Mouse (Mus musculus) testis, adult 2 months (tissue): ENCODE measurements around the gene Foxp1. TPM values are rescaled to one million over a fixed set of nuclear protein-coding genes. Genes with fewer than 3 reads are reported as not detected.

Source experiments
- H3K27ac ChIP-seq: fragments of 200-500 bp; 2 replicates; pipeline ENCODE4 v1.5.1; 2012; ENCODE audit warnings: low read depth, low read length; ENCODE audit not compliant: control insufficient read depth, insufficient read depth
- H3K27me3 ChIP-seq: fragments of 200-500 bp; 2 replicates; pipeline ENCODE4 v1.6.1; 2012; ENCODE audit warnings: mild to moderate bottlenecking, low read length, moderate library complexity; ENCODE audit not compliant: control insufficient read depth, insufficient read depth
- H3K36me3 ChIP-seq: fragments of 200-500 bp; 2 replicates; pipeline ENCODE4 v1.6.1; 2012; ENCODE audit warnings: mild to moderate bottlenecking, low read length; ENCODE audit not compliant: control insufficient read depth, insufficient read depth
- H3K4me1 ChIP-seq: fragments of 200-500 bp; 2 replicates; pipeline ENCODE4 v1.6.1; 2012; ENCODE audit warnings: low read length; ENCODE audit not compliant: control insufficient read depth, insufficient read depth
- H3K4me3 ChIP-seq: fragments of 200-500 bp; 2 replicates; pipeline ENCODE4 v1.5.1; 2012; ENCODE audit warnings: low read depth, mild to moderate bottlenecking, low read length, moderate library complexity, mixed read lengths; ENCODE audit not compliant: control insufficient read depth
- CTCF ChIP-seq: fragments of 200-500 bp; IDR thresholded peaks from 2 replicates; pipeline ENCODE4 v1.5.1; 2012; ENCODE audit warnings: low read depth, mild to moderate bottlenecking, inconsistent platforms, low read length, moderate library complexity; ENCODE audit not compliant: control insufficient read depth, insufficient read depth, insufficient replicate concordance
- POLR2A ChIP-seq: fragments of 200-500 bp; IDR thresholded peaks from 2 replicates; pipeline ENCODE4 v1.6.1; 2012; ENCODE audit warnings: low read depth, mild to moderate bottlenecking, inconsistent platforms, low read length, moderate library complexity; ENCODE audit not compliant: control insufficient read depth
- polyA plus RNA-seq: library from polyadenylated mRNA; depleted of rRNA; stranded (reverse); fragments of >200 nt; gene quantifications from 2 replicates; pipeline ENCODE4 v1.2.3, GENCODE M21; 2012

The Foxp1 gene
- polyA plus RNA-seq, 1 experiment = 34.8 TPM

DNA sequence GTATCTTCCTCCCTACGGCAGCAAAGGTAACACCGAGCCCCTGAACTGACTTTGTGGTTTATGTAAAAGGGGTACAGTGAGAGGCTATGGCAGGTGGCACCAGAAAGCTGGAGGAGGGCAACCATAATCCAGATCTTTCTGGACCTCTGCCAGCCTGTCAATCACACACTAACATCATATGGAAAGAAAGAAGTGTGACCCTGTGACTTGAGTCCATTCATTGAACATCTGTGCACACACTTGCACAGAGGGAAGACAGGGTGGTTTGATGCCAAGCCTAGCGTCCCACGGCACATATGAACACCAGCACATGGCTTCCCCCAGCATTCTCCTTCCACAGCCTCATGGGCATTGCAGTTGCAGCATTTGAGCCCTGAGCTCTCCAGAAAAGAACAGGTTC is 58.1 kb downstream of the Foxp1 start:
- Histone ChIP-seq H3K36me3 (no peaks in the 10 kb centered on the region), H3K4me1 (no peaks in the 10 kb centered on the region), H3K4me3 (no peak overlapping the region), H3K27me3 (no peaks in the 10 kb centered on the region), H3K27ac (no peak overlapping the region)
- TF ChIP-seq POLR2A (no peak), CTCF (no peak)

DNA sequence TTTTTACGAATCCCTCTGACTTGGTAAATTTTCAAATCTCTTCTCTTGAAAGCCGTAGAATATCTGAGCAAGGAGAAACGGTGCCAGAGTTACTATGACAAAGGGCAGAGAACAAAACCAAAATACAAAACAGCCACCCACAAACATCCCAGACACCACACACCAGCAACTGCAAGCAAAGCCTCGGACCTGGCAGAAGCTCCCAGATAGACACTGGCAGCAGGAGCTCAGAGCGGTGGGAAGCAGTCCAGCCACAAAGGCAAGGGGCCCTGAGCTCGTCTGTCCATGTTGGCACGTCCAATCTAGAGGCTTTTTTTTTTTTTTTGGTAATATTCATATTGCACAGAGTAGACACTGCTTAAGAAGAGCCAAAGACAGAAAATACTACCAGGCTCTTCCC is 58.6 kb downstream of the Foxp1 start:
- TF ChIP-seq POLR2A (no peak), CTCF (no peak)
- no peaks in the 10 kb centered on the region for H3K4me1 ChIP-seq
- H3K4me3 ChIP-seq = no peak overlapping the region
- no peaks in the 10 kb centered on the region for H3K27me3 ChIP-seq
- no peaks in the 10 kb centered on the region for H3K36me3 ChIP-seq
- no peak overlapping the region for H3K27ac ChIP-seq

DNA sequence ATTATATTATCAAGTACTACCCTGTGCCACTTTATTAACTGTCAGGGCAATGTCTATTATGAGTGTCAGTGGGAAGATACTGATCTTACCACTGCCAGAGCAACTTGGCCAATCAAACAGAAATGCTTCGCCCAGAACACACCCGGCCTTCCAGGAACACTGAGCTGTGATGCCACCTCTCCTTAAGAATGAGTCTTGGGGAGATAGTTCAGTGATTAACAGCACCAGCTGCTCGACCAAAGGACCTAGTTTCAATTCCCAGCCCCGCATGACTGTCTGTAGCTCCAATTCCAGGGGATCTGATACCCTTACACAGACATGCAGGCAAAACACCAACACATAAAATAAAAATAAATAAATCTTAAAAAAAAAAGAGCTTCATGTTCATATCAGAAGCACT is 63.7 kb downstream of the Foxp1 start:
- no peak for TF ChIP-seq CTCF
- no peak for TF ChIP-seq POLR2A
- Histone ChIP-seq H3K36me3 (no peaks in the 10 kb centered on the region), H3K27me3 (no peaks in the 10 kb centered on the region), H3K27ac (no peak overlapping the region), H3K4me3 (no peak overlapping the region), H3K4me1 (no peaks in the 10 kb centered on the region)

DNA sequence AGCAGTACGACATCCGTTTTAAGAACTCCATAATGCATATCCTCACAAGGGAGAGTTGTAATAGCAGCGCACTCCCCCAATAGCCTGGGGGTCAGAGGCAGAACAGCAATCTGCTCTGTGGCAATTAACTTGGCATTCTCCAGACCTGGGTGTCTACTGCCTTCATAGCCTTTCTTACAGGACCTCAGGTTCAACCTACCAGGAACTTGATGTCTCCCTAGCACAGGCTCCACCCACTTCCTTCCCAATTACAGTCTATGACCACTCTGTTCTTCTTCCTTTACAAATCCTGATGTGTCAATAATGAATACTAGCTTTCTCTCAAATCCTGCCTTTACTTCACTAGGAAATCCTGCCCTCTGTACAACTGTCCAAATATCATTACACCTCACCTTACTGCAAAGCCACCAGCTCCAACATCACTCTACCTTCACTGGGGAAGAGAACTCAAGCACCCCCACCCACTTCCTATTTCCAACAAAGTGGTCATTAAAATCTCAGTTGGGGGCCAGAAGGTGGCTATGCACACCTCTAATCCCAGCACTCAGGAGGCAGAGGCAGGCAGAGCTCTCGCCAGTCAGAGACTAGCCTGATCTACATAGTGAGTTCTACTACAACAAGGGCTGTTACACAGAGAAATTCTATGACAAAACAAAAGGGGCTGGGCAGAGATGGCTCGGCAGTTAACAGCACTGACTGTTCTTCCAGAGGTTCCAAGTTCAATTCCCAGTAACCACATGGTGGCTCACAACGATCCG is 68.6 kb downstream of the Foxp1 start:
- Histone ChIP-seq H3K27me3 (no peaks in the 10 kb centered on the region), H3K36me3 (no peaks in the 10 kb centered on the region), H3K4me3 (no peak overlapping the region), H3K4me1 (no peaks in the 10 kb centered on the region), H3K27ac (no peak overlapping the region)
- TF ChIP-seq CTCF (no peak), POLR2A (no peak)

DNA sequence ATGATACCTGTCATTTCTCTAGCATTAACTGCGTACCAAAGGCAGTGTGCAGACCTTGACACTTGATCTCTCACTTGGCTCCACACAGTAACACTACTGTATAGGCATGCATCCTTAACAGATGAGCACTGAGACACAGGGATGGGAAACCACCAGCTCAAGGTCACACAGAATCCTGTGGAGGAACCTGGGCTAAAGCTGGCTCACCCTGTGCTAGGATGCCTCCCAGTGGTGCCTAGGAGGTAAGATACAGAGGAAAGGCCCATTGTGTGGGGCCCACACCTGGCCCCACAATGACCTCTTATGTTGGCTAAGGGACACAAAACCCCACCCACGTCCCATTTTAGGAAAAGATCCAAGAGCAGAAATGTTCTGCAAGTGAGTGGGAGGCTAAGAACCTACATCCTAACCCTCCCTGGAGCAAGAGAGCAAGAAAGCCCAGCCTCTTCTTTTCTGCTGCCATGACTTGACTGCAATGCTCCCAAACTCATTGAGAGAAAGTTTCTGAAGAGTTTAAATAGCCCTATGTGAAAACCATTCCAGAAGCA is 69.8 kb downstream of the Foxp1 start:
- Histone ChIP-seq H3K4me3 (no peak overlapping the region), H3K36me3 (no peaks in the 10 kb centered on the region), H3K4me1 (peaks cover under 1% of the 10 kb centered on the region; the same call in 1 of the 2 replicates), H3K27ac (no peak overlapping the region), H3K27me3 (no peaks in the 10 kb centered on the region)
- TF ChIP-seq POLR2A = no peak
- no peak; the same call in 1 of the 2 replicates for TF ChIP-seq CTCF

DNA sequence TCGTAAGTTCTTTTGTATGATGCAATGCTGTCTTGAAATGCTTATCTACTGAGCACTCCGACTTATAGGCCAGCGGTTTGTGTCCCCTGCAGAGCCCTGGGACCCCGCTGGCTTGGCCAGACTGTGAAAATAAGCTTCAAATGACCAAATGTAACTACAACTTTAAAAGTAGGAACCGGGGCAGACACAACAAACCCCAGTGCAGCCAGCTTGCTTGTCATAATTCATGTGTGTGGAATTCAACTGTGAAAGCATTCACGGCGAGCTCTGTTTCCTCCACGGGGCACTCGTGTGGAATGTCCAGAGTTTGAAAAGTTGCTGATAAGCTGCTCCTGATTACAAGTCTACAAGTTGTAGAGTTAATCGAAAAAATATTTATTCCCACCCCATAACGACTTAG is 71.0 kb downstream of the Foxp1 start:
- Histone ChIP-seq H3K4me1 (peaks cover 2% of the 10 kb centered on the region; the same call in 1 of the 2 replicates), H3K27me3 (no peaks in the 10 kb centered on the region), H3K27ac (no peak overlapping the region), H3K36me3 (no peaks in the 10 kb centered on the region), H3K4me3 (no peak overlapping the region)
- no peak for TF ChIP-seq CTCF

DNA sequence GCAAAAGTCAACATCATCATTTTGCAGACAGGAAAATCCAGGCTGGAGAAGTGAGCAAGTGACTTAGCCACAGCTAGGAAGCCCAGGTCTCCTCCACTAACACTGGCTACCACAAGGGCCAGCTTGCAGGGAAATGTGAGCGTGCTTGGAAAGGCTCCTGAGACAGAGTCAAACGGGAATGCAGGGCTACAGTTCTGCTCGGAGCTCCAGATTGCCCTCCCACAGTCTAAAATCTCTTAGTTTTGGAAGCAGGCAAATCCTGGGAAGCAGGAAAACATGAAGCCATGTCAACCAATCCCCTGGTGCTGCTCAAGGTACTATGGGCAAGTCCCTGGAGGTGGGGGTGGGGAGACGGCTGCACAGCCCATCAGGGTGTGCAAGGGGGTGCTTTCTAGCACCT is 75.1 kb downstream of the Foxp1 start:
- Histone ChIP-seq H3K27ac (peak overlapping the region; percentile 52; the same call in 1 of the 2 replicates), H3K36me3 (no peaks in the 10 kb centered on the region), H3K27me3 (no peaks in the 10 kb centered on the region), H3K4me3 (no peak overlapping the region), H3K4me1 (peaks cover 2% of the 10 kb centered on the region; the same call in 1 of the 2 replicates)
- TF ChIP-seq POLR2A = no peak
